Mouse (Mus musculus) stomach, embryonic 15.5 days (tissue): Measurements from ENCODE around the gene Th. TPM values are rescaled to one million over a fixed set of nuclear protein-coding genes. Genes with fewer than 3 reads are reported as not detected.
A peak's percentile ranks its signal among the peaks of the same experiment; 100 is the strongest.

Experiments used
- ATAC-seq: fragments of 200-750 bp; cut with Nextera tagmentation; 2 replicates; pipeline ENCODE4 v1.8.0; 2017; ENCODE audit warnings: low read depth, moderate number of reproducible peaks, moderate TSS enrichment; ENCODE audit not compliant: insufficient read depth, low FRiP score
- H3K27ac ChIP-seq: fragments of 300-500 bp; sonication (generic); 2 replicates; pipeline ENCODE4 v1.5.1; 2015; ENCODE audit warnings: mild to moderate bottlenecking, inconsistent platforms
- H3K27me3 ChIP-seq: fragments of 300-500 bp; sonication (generic); replicated peaks from 2 replicates; pipeline ENCODE4 v1.6.1; 2015; ENCODE audit warnings: inconsistent platforms
- H3K36me3 ChIP-seq: fragments of 300-500 bp; sonication (generic); 2 replicates; pipeline ENCODE4 v1.6.1; 2015; ENCODE audit warnings: inconsistent platforms
- H3K4me1 ChIP-seq: fragments of 300-500 bp; sonication (generic); 2 replicates; pipeline ENCODE4 v1.6.1; 2015; ENCODE audit warnings: inconsistent platforms
- H3K4me2 ChIP-seq: fragments of 300-500 bp; sonication (generic); 2 replicates; pipeline ENCODE4 v1.6.1; 2015; ENCODE audit warnings: mild to moderate bottlenecking, inconsistent platforms
- H3K4me3 ChIP-seq: fragments of 300-500 bp; sonication (generic); replicated peaks from 2 replicates; pipeline ENCODE4 v1.5.1; 2015; ENCODE audit warnings: inconsistent platforms
- H3K9ac ChIP-seq: fragments of 300-500 bp; sonication (generic); 2 replicates; pipeline ENCODE4 v1.6.1; 2015; ENCODE audit warnings: inconsistent platforms
- H3K9me3 ChIP-seq: fragments of 300-500 bp; sonication (generic); 2 replicates; pipeline ENCODE4 v1.6.1; 2016; ENCODE audit warnings: inconsistent platforms
- WGBS: fragments of 180-500 bp; shearing (Covaris S2); methylation state at CpG from one replicate; pipeline ENCODE4 v1.1.7; 2015; 5-methylcytosine and 5-hydroxymethylcytosine counted together
- polyA plus RNA-seq: library from polyadenylated mRNA; unstranded; fragments of >200 nt; fragmentation: Nextera tagmentation; extraction: Ambion mirVana; gene quantifications from 2 replicates; pipeline ENCODE4 v1.2.1, GENCODE M21; 2015

Gene Th
- polyA plus RNA-seq, 1 experiment from 2014 or later: 5.7 TPM

DNA sequence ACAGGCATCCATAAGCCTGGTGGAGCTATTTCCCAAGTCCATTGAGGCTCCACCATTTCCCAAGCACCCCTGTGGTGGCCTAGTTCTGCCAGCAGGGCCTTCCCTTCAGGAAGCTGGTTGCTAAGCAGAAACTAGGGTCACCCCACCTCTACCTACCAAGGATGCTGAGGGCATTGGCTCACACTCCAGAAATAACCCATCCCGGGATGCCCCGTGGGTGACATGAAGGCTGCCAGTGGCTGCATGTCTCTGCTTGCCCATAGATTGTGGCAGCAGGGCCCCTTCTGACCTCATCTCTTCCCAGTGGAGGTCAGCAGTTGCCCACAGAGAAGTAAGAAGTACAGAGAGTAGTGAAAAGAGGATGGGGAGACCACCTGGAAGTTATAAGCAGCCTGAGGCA is 1.4 kb downstream of the Th start:
- no peak for ATAC-seq
- Histone ChIP-seq H3K9me3 (no peaks in the 10 kb centered on the region), H3K27ac (no peak overlapping the region), H3K4me1 (0 out of 2 replicates have a peak, but pooled peaks cover 5% of the 10 kb centered on the region), H3K4me3 (no peak overlapping the region), H3K36me3 (no peaks in the 10 kb centered on the region), H3K4me2 (no peak overlapping the region), H3K9ac (no peak overlapping the region), H3K27me3 (no peaks in the 10 kb centered on the region)
- WGBS: 78% methylated on average over 2 of the region's 2 CpGs

DNA sequence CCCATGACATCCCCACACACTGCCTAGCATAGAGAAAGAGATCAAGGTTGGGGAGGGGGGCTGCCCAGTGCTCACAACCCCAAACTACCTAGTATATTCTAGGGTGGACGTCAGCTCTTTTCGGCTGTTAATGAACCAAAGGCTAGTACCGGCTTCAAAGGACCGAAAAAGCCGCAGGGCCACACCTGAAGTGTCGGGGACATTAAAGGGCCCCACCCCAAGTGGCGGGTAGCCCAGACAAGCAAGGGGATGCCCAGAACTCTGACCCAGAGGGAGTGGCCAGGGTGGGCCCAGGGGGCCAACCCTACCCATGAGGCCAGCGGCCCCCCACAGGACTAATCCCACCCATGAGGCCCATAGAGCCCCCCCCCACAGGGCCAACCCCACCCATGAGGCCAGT is 3.6 kb downstream of the Th start:
- WGBS: 71% methylated on average over 8 of the region's 8 CpGs
- H3K36me3 ChIP-seq: no peaks in the 10 kb centered on the region
- no peak overlapping the region for H3K9ac ChIP-seq
- no peak for ATAC-seq
- H3K27ac ChIP-seq: no peak overlapping the region
- H3K9me3 ChIP-seq: no peaks in the 10 kb centered on the region
- no peaks in the 10 kb centered on the region for H3K27me3 ChIP-seq
- H3K4me3 ChIP-seq: no peak overlapping the region
- H3K4me2 ChIP-seq: no peak overlapping the region
- 0 out of 2 replicates have a peak, but pooled peaks cover 5% of the 10 kb centered on the region for H3K4me1 ChIP-seq

DNA sequence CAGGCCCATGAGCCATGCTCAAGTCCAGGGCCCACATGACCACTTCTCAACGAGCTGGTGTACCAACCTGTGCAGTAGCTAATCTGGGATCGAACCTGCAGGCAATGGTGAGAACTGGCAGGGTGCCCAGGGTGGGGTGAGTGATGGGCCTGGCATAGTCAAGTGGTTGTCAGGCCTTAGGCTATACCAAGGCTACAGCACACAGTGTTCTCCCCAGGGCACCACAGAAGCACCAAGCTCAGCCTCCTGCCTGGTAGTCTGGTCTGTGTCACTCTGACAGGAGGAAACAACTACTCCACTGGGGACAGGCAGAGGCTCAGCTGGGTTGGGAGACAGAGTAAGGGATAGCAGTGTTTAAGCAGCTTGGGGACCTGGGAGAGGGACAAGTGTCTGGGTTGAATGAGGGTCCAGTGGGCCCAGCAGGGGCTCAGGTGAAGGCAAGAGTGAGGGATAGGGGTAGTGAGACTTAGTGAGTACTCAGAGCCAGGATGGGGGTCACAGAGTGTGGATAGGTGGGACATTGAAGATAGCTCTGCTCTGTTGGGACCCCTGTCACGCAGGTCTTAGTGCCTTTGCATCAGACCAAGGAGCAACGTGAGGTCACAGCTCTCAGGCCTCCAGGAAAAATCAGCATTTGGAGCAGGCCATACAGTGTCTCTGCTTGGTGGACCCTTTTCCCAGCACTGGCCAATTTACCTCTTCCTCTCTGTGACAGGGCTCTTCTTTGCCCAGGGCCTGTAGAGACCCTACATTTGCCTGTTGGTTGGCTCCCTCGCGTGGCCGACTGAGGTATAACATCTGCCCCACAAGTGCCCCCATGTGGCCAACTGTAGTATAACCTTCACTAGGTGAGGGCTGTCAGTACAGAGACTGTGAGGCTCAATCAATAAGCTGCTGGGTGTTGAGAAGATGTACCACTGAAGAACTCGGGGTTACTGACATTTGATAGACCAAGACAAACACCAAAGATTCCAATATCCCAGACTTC is 12.0 kb downstream of the Th start:
- Histone ChIP-seq H3K36me3 (no peaks in the 10 kb centered on the region), H3K9me3 (no peaks in the 10 kb centered on the region), H3K4me1 (no peaks in the 10 kb centered on the region), H3K4me3 (no peak overlapping the region), H3K9ac (no peak overlapping the region), H3K4me2 (no peak overlapping the region), H3K27me3 (no peaks in the 10 kb centered on the region), H3K27ac (no peak overlapping the region)
- peak; percentile 67 for ATAC-seq
- 28% methylated on average over 8 of the region's 8 CpGs for WGBS

DNA sequence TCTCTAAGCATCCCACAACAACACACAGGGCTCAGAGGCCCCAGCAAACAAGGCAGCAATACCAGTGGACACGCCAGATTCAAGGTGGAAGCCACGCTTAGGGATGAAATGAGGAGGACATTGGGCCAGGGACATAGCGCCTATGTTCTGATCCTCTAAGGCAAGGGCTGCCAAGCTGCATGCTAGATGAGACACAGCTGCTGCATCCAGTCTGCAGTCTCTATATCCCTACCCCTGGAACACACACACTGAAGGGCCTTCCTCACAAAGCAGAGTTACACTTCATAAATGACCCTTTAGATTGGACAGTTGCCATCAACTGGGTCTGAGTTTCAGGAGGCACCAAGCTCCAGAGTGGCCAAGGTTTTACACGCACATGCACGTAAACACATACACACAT is 13.3 kb downstream of the Th start:
- Histone ChIP-seq H3K36me3 (no peaks in the 10 kb centered on the region), H3K27ac (no peak overlapping the region), H3K9me3 (no peaks in the 10 kb centered on the region), H3K4me1 (no peaks in the 10 kb centered on the region), H3K9ac (no peak overlapping the region), H3K4me3 (no peak overlapping the region), H3K4me2 (no peak overlapping the region), H3K27me3 (no peaks in the 10 kb centered on the region)
- WGBS: 54% methylated on average over 5 of the region's 5 CpGs
- ATAC-seq: peak; percentile 39; the same call in 1 of the 2 replicates

DNA sequence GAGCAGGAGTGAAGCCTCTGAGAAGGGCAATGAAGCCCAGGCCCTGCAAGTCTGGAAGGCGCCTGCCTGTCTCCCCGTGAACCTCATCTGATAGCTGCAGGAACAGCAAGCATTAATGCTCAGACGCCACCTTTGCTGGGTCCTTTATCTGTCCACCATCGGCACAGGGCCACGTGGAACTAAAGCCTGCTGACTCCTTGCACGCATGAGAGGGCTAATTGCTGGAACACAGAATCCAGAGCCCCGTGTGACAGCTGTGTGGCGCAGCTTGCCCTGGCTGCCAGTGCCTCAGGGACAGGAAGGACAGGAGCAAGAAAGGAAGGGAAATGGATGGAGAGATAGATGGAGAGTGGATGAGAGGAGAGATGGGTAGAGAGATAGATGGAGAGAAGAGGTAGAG is 14.8 kb downstream of the Th start:
- no peak for ATAC-seq
- Histone ChIP-seq H3K36me3 (no peaks in the 10 kb centered on the region), H3K9me3 (no peaks in the 10 kb centered on the region), H3K9ac (no peak overlapping the region), H3K4me2 (no peak overlapping the region), H3K27me3 (no peaks in the 10 kb centered on the region), H3K4me1 (no peaks in the 10 kb centered on the region), H3K27ac (no peak overlapping the region), H3K4me3 (no peak overlapping the region)
- WGBS: 58% methylated on average over 8 of the region's 8 CpGs

DNA sequence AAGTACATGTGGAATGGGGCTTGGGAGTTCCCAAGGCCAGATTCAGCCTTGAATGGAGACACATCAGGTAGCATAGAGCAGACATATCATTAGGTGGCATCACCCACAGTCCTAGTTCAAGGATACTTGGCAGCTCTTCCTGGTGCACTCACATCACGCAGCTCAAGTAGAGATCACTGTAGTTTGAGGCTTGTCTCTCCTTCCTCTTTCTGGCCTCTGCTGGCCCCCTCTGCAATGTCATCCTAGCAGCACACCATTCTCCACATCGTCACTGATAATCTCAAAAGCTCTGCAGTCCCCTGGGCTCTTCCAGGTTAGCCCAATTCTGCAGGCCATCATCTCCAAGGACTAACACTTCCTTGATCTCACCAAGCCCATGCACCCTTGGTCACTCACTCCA is 19.2 kb downstream of the Th start:
- no peak for ATAC-seq
- H3K4me2 ChIP-seq: no peak overlapping the region
- no peaks in the 10 kb centered on the region for H3K36me3 ChIP-seq
- no peak overlapping the region for H3K4me3 ChIP-seq
- no peak overlapping the region for H3K9ac ChIP-seq
- H3K4me1 ChIP-seq: no peaks in the 10 kb centered on the region
- H3K27me3 ChIP-seq: no peaks in the 10 kb centered on the region
- H3K9me3 ChIP-seq: no peaks in the 10 kb centered on the region
- 76% methylated on average over 2 of the region's 2 CpGs for WGBS
- no peak overlapping the region for H3K27ac ChIP-seq

DNA sequence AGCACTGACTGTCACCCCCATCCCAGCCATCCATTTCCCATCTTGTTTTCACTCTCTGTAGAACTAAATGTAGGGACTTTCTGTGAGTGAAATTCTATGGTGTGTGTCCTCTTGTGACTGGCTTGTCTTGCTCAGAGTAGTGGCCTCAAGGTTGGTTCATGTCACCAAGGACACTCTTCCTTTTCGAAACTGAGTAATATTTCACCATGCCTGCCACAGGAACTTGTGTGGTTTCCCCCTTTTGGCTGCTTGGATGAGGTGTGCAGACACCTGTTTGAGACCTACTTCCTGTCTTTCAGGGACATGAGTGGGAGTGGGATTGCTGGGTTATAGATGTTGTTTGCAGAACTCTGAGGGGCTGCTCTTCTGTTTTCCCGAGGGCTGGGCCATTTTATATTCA is 20.8 kb downstream of the Th start:
- no peak for ATAC-seq

DNA sequence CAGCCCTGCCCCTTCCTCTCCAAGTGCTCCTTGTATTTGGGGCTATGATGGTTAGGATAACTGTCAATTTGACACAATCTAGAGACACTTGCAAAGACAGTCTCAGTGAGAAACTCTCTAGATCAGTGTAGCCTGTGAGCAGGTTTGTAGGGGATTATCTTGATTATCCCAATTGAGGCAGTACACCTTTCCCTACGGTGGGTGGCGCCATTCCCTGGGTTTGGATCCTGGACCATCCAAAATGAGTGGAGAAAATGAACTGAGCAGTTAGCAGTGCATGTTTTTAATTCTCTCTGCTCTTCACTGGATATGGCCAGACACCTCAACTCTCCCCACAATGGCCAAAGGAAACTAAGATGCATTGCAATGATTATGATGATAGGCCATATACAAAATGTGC is 21.3 kb downstream of the Th start:
- no peak for ATAC-seq

More for the DNA sequence above, 20.8 kb downstream of the Th start:
- H3K9ac ChIP-seq: no peak overlapping the region
- no peaks in the 10 kb centered on the region for H3K4me1 ChIP-seq
- no peak overlapping the region for H3K4me2 ChIP-seq
- WGBS: 54% methylated on average over 2 of the region's 2 CpGs
- H3K9me3 ChIP-seq: no peaks in the 10 kb centered on the region
- no peaks in the 10 kb centered on the region for H3K36me3 ChIP-seq
- H3K27me3 ChIP-seq: no peaks in the 10 kb centered on the region
- no peak overlapping the region for H3K27ac ChIP-seq
- no peak overlapping the region for H3K4me3 ChIP-seq

DNA sequence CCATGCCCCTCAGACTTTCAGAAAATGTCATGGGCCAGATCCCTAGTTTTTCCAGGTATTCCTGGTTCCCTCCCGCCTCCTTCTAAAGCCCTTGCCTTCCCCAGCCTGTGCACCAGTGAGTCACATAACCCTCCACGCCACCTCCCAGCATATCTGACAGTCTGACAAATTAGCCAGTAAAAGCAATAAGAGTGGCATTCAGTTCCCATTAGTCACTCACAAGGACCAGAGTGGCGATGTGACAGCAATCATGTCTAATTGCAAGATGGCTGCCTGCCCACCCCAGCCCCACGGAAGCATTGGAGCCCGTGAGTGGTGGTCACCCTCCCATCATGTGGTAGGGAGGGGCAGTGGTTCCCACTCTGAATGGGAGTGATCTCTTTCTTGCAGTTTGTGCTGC is 25.3 kb downstream of the Th start:
- 50% methylated on average over 5 of the region's 5 CpGs for WGBS

More for the DNA sequence above, 21.3 kb downstream of the Th start:
- Histone ChIP-seq H3K27me3 (no peaks in the 10 kb centered on the region), H3K9ac (no peak overlapping the region), H3K27ac (no peak overlapping the region), H3K4me2 (no peak overlapping the region), H3K4me1 (no peaks in the 10 kb centered on the region), H3K4me3 (no peak overlapping the region), H3K36me3 (no peaks in the 10 kb centered on the region), H3K9me3 (no peaks in the 10 kb centered on the region)
- WGBS: 63% methylated on average over 2 of the region's 2 CpGs

DNA sequence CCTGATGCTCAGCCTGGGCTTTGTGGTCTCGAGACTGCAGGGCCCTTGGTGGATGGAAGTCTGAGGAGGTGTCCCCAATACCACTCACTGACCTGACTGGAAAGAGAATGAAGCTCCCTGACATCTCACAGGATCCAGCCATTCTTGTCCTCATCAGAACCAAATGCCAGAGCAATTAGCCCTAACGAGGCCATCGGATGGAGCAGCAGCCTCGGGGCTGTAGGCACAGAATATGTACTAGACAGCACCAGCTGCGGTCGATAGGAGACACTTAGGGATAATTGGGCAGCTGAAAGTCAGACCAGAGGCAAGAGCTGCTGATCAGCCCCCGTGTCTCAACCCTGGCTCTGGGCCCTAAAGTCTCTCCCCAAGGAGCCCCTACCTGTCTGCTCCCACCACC is 26.6 kb downstream of the Th start:
- H3K4me2 ChIP-seq: no peak overlapping the region
- no peak overlapping the region for H3K27ac ChIP-seq
- 74% methylated on average over 7 of the region's 7 CpGs for WGBS
- no peaks in the 10 kb centered on the region; the same call in 1 of the 2 replicates for H3K4me1 ChIP-seq
- H3K36me3 ChIP-seq: no peaks in the 10 kb centered on the region
- no peak overlapping the region for H3K4me3 ChIP-seq
- peaks cover 7% of the 10 kb centered on the region; the same call in 1 of the 2 replicates for H3K27me3 ChIP-seq
- no peak overlapping the region for H3K9ac ChIP-seq
- no peaks in the 10 kb centered on the region for H3K9me3 ChIP-seq
- ATAC-seq: no peak

More for the DNA sequence above, 25.3 kb downstream of the Th start:
- no peak overlapping the region for H3K27ac ChIP-seq
- H3K9ac ChIP-seq: no peak overlapping the region
- no peaks in the 10 kb centered on the region; the same call in 1 of the 2 replicates for H3K4me1 ChIP-seq
- H3K27me3 ChIP-seq: no peaks in the 10 kb centered on the region
- no peaks in the 10 kb centered on the region for H3K36me3 ChIP-seq
- no peak overlapping the region for H3K4me3 ChIP-seq
- H3K9me3 ChIP-seq: no peaks in the 10 kb centered on the region
- no peak overlapping the region for H3K4me2 ChIP-seq
- no peak for ATAC-seq

DNA sequence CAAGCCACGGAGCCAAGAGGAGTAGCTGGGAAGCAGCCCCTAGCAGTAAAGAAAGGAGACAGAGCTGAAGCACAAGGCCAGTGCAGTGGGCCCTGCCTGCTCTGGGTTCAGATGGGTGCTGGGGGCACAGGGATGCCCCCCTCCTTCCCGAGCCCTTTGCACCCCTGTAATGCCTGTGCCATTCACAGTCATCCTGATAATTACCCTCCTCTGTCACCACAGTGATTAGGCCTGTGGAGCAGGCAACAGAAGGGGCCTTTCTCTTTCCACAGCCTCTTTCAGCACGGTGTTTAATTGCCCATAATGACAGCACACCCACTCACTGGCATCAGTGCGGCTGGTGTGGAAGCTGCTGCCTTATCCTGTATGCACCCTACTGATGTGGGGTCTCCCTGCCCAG is 28.0 kb downstream of the Th start:
- no peaks in the 10 kb centered on the region for H3K9me3 ChIP-seq
- ATAC-seq: no peak
- H3K27me3 ChIP-seq: peaks cover 8% of the 10 kb centered on the region; the same call in 1 of the 2 replicates
- H3K9ac ChIP-seq: no peak overlapping the region
- H3K4me1 ChIP-seq: peaks cover 2% of the 10 kb centered on the region; the same call in 1 of the 2 replicates
- 46% methylated on average over 4 of the region's 4 CpGs for WGBS
- H3K4me2 ChIP-seq: no peak overlapping the region
- H3K4me3 ChIP-seq: no peak overlapping the region
- no peak overlapping the region for H3K27ac ChIP-seq
- no peaks in the 10 kb centered on the region for H3K36me3 ChIP-seq

DNA sequence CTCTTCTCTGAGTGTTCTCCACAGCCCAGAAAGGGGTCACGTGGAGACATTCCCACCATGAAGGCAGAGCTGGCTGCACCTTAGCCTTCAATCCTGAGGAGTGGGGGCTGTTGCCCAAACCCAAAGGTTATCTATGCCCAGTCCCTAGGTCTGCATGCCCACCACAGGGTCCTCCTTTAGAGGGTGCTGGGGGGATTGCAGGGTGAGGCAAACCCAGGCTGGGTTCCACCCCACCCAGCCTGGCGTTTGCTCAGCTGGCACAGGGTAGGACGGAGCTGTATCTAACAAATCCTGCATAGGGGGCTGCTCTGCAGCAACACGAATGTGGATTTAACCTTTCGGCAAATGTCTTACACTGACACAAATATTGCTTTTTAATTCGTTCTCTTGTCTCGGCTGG is 29.2 kb downstream of the Th start:
- no peak overlapping the region for H3K4me2 ChIP-seq
- peaks cover 2% of the 10 kb centered on the region; the same call in 1 of the 2 replicates for H3K4me1 ChIP-seq
- no peak overlapping the region for H3K9ac ChIP-seq
- peaks cover 8% of the 10 kb centered on the region; the same call in 1 of the 2 replicates for H3K27me3 ChIP-seq
- H3K27ac ChIP-seq: peak overlapping the region; percentile 2; the same call in 1 of the 2 replicates
- no peak for ATAC-seq
- WGBS: 60% methylated on average over 7 of the region's 7 CpGs
- no peaks in the 10 kb centered on the region for H3K36me3 ChIP-seq
- no peaks in the 10 kb centered on the region for H3K9me3 ChIP-seq
- no peak overlapping the region for H3K4me3 ChIP-seq
